Mouse (Mus musculus) MEL (cell line): ENCODE results near the gene Adam11. TPM values are rescaled to one million over a fixed set of nuclear protein-coding genes. Genes with fewer than 3 reads are reported as not detected.

ENCODE experiments used
- DNase-seq: peaks from one replicate; pipeline ENCODE4 v3.0.0; 2011; ENCODE audit warnings: low read depth, low spot score
- H3K27ac ChIP-seq: 2 replicates; pipeline ENCODE4 v1.5.1; 2012; ENCODE audit warnings: low read depth, mild to moderate bottlenecking, control low read depth, low read length, moderate library complexity; ENCODE audit not compliant: control insufficient read depth
- H3K27me3 ChIP-seq, 2 experiments: fragments of 150-350 bp in 1 of 2; sonication (generic) in 1 of 2; 2 replicates each; pipeline ENCODE4 v1.6.1; 2012; ENCODE audit warnings: low read length in 2 of 2, mild to moderate bottlenecking in 2 of 2, improper control_type of control experiment in 1 of 2, moderate library complexity in 1 of 2; ENCODE audit not compliant: insufficient read depth in 2 of 2, control insufficient read depth in 1 of 2
- H3K36me3 ChIP-seq, 2 experiments: 2 replicates each; pipeline ENCODE4 v1.6.1; 2012 to 2014; ENCODE audit warnings: low read length in 2 of 2, improper control_type of control experiment in 1 of 2, inconsistent platforms in 1 of 2, mild to moderate bottlenecking in 1 of 2; ENCODE audit not compliant: insufficient read depth in 2 of 2, control insufficient read depth in 1 of 2
- H3K4me1 ChIP-seq, 2 experiments: fragments of 150-350 bp in 1 of 2; sonication (generic) in 1 of 2; 2 replicates each; pipeline ENCODE4 v1.6.1; 2012; ENCODE audit warnings: low read length in 2 of 2, improper control_type of control experiment in 1 of 2, mild to moderate bottlenecking in 1 of 2; ENCODE audit not compliant: insufficient read depth in 2 of 2, control insufficient read depth in 1 of 2
- H3K4me3 ChIP-seq, 2 experiments: fragments of 150-350 bp in 1 of 2; sonication (generic) in 1 of 2; 2 replicates each; pipeline ENCODE4 v1.5.1; 2012; ENCODE audit warnings: low read depth in 2 of 2, low read length in 2 of 2, mild to moderate bottlenecking in 2 of 2, moderate library complexity in 2 of 2, control low read depth in 1 of 2, improper control_type of control experiment in 1 of 2; ENCODE audit not compliant: control insufficient read depth in 1 of 2, insufficient read depth in 1 of 2
- H3K79me2 ChIP-seq: 2 replicates; pipeline ENCODE4 v1.6.1; 2012; ENCODE audit warnings: mild to moderate bottlenecking, low read length, moderate library complexity; ENCODE audit not compliant: control insufficient read depth, poor library complexity, insufficient read depth
- H3K9ac ChIP-seq: 2 replicates; pipeline ENCODE4 v1.6.1; 2012; ENCODE audit warnings: low read depth, mild to moderate bottlenecking, control low read depth, low read length, moderate library complexity; ENCODE audit not compliant: control insufficient read depth, poor library complexity, severe bottlenecking
- H3K9me3 ChIP-seq: fragments of 150-350 bp; sonication (generic); replicated peaks from 2 replicates; pipeline ENCODE4 v1.6.1; 2012; ENCODE audit warnings: mild to moderate bottlenecking, low read length, improper control_type of control experiment, moderate library complexity; ENCODE audit not compliant: insufficient read depth
- BHLHE40 ChIP-seq: IDR thresholded peaks from 2 replicates; pipeline ENCODE4 v1.6.1; 2012; ENCODE audit warnings: low read depth, mild to moderate bottlenecking, inconsistent platforms, low read length, improper control_type of control experiment, borderline replicate concordance
- CHD1 ChIP-seq: IDR thresholded peaks from 2 replicates; pipeline ENCODE4 v1.6.1; 2012; ENCODE audit warnings: low read depth, mild to moderate bottlenecking, inconsistent platforms, low read length, improper control_type of control experiment
- CHD2 ChIP-seq: IDR thresholded peaks from 2 replicates; pipeline ENCODE4 v1.6.1; 2011; ENCODE audit warnings: low read length, improper control_type of control experiment
- CTCF ChIP-seq, 3 experiments: IDR thresholded peaks in 2 of 3; conservative IDR thresholded peaks in 1 of 3; 2 replicates each; pipeline ENCODE4 v1.5.1; 2011 to 2012; ENCODE audit warnings: low read length in 3 of 3, low read depth in 2 of 3, mild to moderate bottlenecking in 2 of 3, improper control_type of control experiment in 1 of 3, inconsistent platforms in 1 of 3, mixed read lengths in 1 of 3, moderate library complexity in 1 of 3; ENCODE audit not compliant: control insufficient read depth in 1 of 3, insufficient read depth in 1 of 3, poor library complexity in 1 of 3, severe bottlenecking in 1 of 3
- ELF1 ChIP-seq: IDR thresholded peaks from 2 replicates; pipeline ENCODE4 v1.6.1; 2014; ENCODE audit warnings: low read depth, mild to moderate bottlenecking, inconsistent platforms, low read length, improper control_type of control experiment, moderate library complexity
- EP300 ChIP-seq, 2 experiments: IDR thresholded peaks; 2 replicates each; pipeline ENCODE4 v1.6.1; 2011; ENCODE audit warnings: improper control_type of control experiment in 2 of 2, low read length in 2 of 2, low read depth in 1 of 2, mild to moderate bottlenecking in 1 of 2
- GATA1 ChIP-seq: IDR thresholded peaks from 2 replicates; pipeline ENCODE4 v1.6.1; 2011; ENCODE audit warnings: low read depth, low read length, improper control_type of control experiment
- HCFC1 ChIP-seq: IDR thresholded peaks from 2 replicates; pipeline ENCODE4 v1.6.1; 2012; ENCODE audit warnings: low read depth, mild to moderate bottlenecking, inconsistent platforms, low read length, improper control_type of control experiment, moderate library complexity
- JUND ChIP-seq: IDR thresholded peaks from 2 replicates; pipeline ENCODE4 v1.6.1; 2011; ENCODE audit warnings: low read depth, mild to moderate bottlenecking, improper control_type of control experiment, low read length
- KAT2A ChIP-seq: conservative IDR thresholded peaks from 2 replicates; pipeline ENCODE4 v1.6.1; 2012; ENCODE audit warnings: low read depth, low read length, improper control_type of control experiment, inconsistent platforms
- MAFK ChIP-seq: IDR thresholded peaks from 2 replicates; pipeline ENCODE4 v1.6.1; 2011; ENCODE audit warnings: low read depth, mild to moderate bottlenecking, low read length, improper control_type of control experiment, borderline replicate concordance
- MAX ChIP-seq: IDR thresholded peaks from 2 replicates; pipeline ENCODE4 v1.6.1; 2011; ENCODE audit warnings: low read length, improper control_type of control experiment
- MAZ ChIP-seq: IDR thresholded peaks from 2 replicates; pipeline ENCODE4 v1.6.1; 2012; ENCODE audit warnings: low read depth, mild to moderate bottlenecking, inconsistent platforms, low read length, improper control_type of control experiment
- MEF2A ChIP-seq: IDR thresholded peaks from 2 replicates; pipeline ENCODE4 v1.6.1; 2014; ENCODE audit warnings: low read depth, mild to moderate bottlenecking, inconsistent platforms, low read length, improper control_type of control experiment; ENCODE audit not compliant: poor library complexity, insufficient replicate concordance, severe bottlenecking; ENCODE audit errors: extremely low read depth
- MXI1 ChIP-seq: IDR thresholded peaks from 2 replicates; pipeline ENCODE4 v1.6.1; 2011; ENCODE audit warnings: mild to moderate bottlenecking, low read depth, low read length, improper control_type of control experiment
- MYC ChIP-seq: IDR thresholded peaks from 2 replicates; pipeline ENCODE4 v1.6.1; 2011; ENCODE audit warnings: low read depth, mild to moderate bottlenecking, low read length, improper control_type of control experiment, moderate library complexity
- NELFE ChIP-seq: IDR thresholded peaks from 2 replicates; pipeline ENCODE4 v1.6.1; 2011; ENCODE audit warnings: low read depth, low read length, improper control_type of control experiment
- POLR2A ChIP-seq, 2 experiments: IDR thresholded peaks; 2 replicates each; pipeline ENCODE4 v1.6.1; 2011 to 2012; ENCODE audit warnings: low read length in 2 of 2, mild to moderate bottlenecking in 2 of 2, control low read depth in 1 of 2, improper control_type of control experiment in 1 of 2, low read depth in 1 of 2, moderate library complexity in 1 of 2; ENCODE audit not compliant: control insufficient read depth in 1 of 2, insufficient read depth in 1 of 2, poor library complexity in 1 of 2
- RAD21 ChIP-seq: IDR thresholded peaks from 2 replicates; pipeline ENCODE4 v1.6.1; 2011; ENCODE audit warnings: mild to moderate bottlenecking, low read depth, low read length, improper control_type of control experiment
- RCOR1 ChIP-seq: IDR thresholded peaks from 2 replicates; pipeline ENCODE4 v1.6.1; 2012; ENCODE audit warnings: low read depth, mild to moderate bottlenecking, inconsistent platforms, low read length, improper control_type of control experiment
- TAL1 ChIP-seq: IDR thresholded peaks from 2 replicates; pipeline ENCODE4 v1.6.1; 2012; ENCODE audit warnings: mild to moderate bottlenecking, inconsistent platforms, low read length, moderate library complexity, mixed read lengths
- USF1 ChIP-seq: IDR thresholded peaks from 2 replicates; pipeline ENCODE4 v1.6.1; 2014; ENCODE audit warnings: low read depth, mild to moderate bottlenecking, inconsistent platforms, low read length, improper control_type of control experiment, moderate library complexity
- USF2 ChIP-seq, 2 experiments: IDR thresholded peaks; 2 replicates each; pipeline ENCODE4 v1.6.1; 2011 to 2012; ENCODE audit warnings: improper control_type of control experiment in 2 of 2, low read length in 2 of 2, borderline replicate concordance in 1 of 2, inconsistent platforms in 1 of 2, low read depth in 1 of 2, mild to moderate bottlenecking in 1 of 2; ENCODE audit not compliant: insufficient read depth in 1 of 2
- ZKSCAN1 ChIP-seq: IDR thresholded peaks from 2 replicates; pipeline ENCODE4 v1.6.1; 2012; ENCODE audit warnings: low read depth, mild to moderate bottlenecking, inconsistent platforms, low read length, improper control_type of control experiment, moderate library complexity
- ZMIZ1 ChIP-seq: IDR thresholded peaks from 2 replicates; pipeline ENCODE4 v1.6.1; 2012; ENCODE audit warnings: low read depth, mild to moderate bottlenecking, inconsistent platforms, low read length, improper control_type of control experiment, moderate library complexity
- ZNF384 ChIP-seq: IDR thresholded peaks from 2 replicates; pipeline ENCODE4 v1.6.1; 2012; ENCODE audit warnings: low read depth, mild to moderate bottlenecking, inconsistent platforms, low read length, improper control_type of control experiment
- polyA plus RNA-seq, 2 experiments: library from polyadenylated mRNA; stranded (reverse) in 1 of 2; unstranded in 1 of 2; fragments of >175 nt in 1 of 2; fragments of >200 nt in 1 of 2; gene quantifications; 2 replicates each; pipeline versions ENCODE4 v1.2.1 to v1.2.4; 2012; ENCODE audit warnings: low replicate concordance in 2 of 2, low read depth in 1 of 2; ENCODE audit not compliant: insufficient read length in 2 of 2, insufficient read depth in 1 of 2, missing spikeins in 1 of 2
- total RNA-seq: library from RNA; depleted of rRNA; stranded (reverse); fragments of 300-350 nt; gene quantifications from 2 replicates; pipeline ENCODE4 v1.2.3, GENCODE M21; 2012

Gene Adam11
- total and polyA plus RNA-seq, 3 experiments, result 0.08 to 0.36 TPM; not detected in 1

GRCm38 (mm10) chr11:102819021-102819782, 58.0 kb downstream of the Adam11 start, which contains the start of gene Gjc1:
Gene Gjc1 (minus strand): TSS chr11:102819700.
- no peak for TF ChIP-seq ZKSCAN1
- no peak for TF ChIP-seq CHD2
- no peak for TF ChIP-seq TAL1
- TF ChIP-seq ELF1, result no peak
- no peak for TF ChIP-seq MAZ
- TF ChIP-seq BHLHE40, result no peak
- no peak for TF ChIP-seq NELFE
- TF ChIP-seq RCOR1, result no peak
- no peak for TF ChIP-seq USF2 (IDR thresholded peaks at IDR 0.05; ENCODE audit: borderline replicate concordance in 1 of 2, insufficient read depth in 1 of 2, low read depth in 1 of 2, low read length in 2 of 2)
- no peak for TF ChIP-seq ZMIZ1
- TF ChIP-seq CHD1, result no peak
- no peak for TF ChIP-seq HCFC1
- TF ChIP-seq KAT2A, result no peak
- no peak for TF ChIP-seq RAD21
- no peak for TF ChIP-seq MAX
- Histone ChIP-seq H3K4me3 (no peak within 1 kb of the TSS), H3K9me3 (no peaks in the 10 kb centered on the region), H3K27ac (no peak within 1 kb of the TSS), H3K36me3 (no peaks in the 10 kb centered on the region), H3K27me3 (peaks cover 15 to 26% of the 10 kb centered on the region in 2 experiments), H3K4me1 (no peaks in the 10 kb centered on the region), H3K9ac (no peak within 1 kb of the TSS), H3K79me2 (no peaks in the 10 kb centered on the region)
- DNase-seq, result no peak

- H3K4me3 ChIP-seq, result no peak overlapping the region
- TF ChIP-seq MYC (no peak), ELF1 (no peak), TAL1 (no peak), USF1 (no peak), EP300 (IDR thresholded peaks at IDR 0.05; ENCODE audit: low read depth in 1 of 2, low read length in 2 of 2) (no peak), ZNF384 (no peak), NELFE (no peak), MAFK (no peak), JUND (no peak), MXI1 (no peak), CTCF (IDR thresholded peaks at IDR 0.05 in 2 of 3, conservative IDR thresholded peaks at IDR 0.05 in 1 of 3; ENCODE audit: control insufficient read depth in 1 of 3, insufficient read depth in 1 of 3, low read depth in 2 of 3, low read length in 3 of 3, poor library complexity in 1 of 3, severe bottlenecking in 1 of 3) (no peak), GATA1 (no peak), RCOR1 (no peak), POLR2A (IDR thresholded peaks at IDR 0.05; ENCODE audit: control insufficient read depth in 1 of 2, insufficient read depth in 1 of 2, low read depth in 1 of 2, low read length in 2 of 2, poor library complexity in 1 of 2) (no peak), MEF2A (no peak)
- TF ChIP-seq, all 39 proteins: peak for 0
- Histone ChIP-seq H3K79me2 (no peaks in the 10 kb centered on the region), H3K36me3 (no peaks in the 10 kb centered on the region), H3K4me1 (no peaks in the 10 kb centered on the region), H3K27ac (no peak overlapping the region), H3K9ac (no peak overlapping the region), H3K27me3 (peaks cover 17 to 26% of the 10 kb centered on the region in 2 experiments), H3K9me3 (no peaks in the 10 kb centered on the region)
- DNase-seq, result no peak
These were observed 58.6 kb downstream of the Adam11 start for GRCm38 (mm10) chr11:102819783-102820385.
